Mouse (Mus musculus): ENCODE measurements around the gene Ubxn7. TPM values are rescaled to one million over a fixed set of nuclear protein-coding genes. Genes with fewer than 3 reads are reported as not detected.

Gene Ubxn7
- total and polyA plus RNA-seq, 2 experiments from 2014 or later = 10.7 to 37.0 TPM

GRCm38 (mm10) chr16:32431047-32431591 lies 99.1 kb downstream of the Ubxn7 start:
- peak overlapping the region; percentile 69 for H3K4me3 ChIP-seq (ENCODE audit: low read depth, low read length)
- H3K4me2 ChIP-seq (ENCODE audit: low read depth, low read length, poor library complexity, severe bottlenecking) = peak overlapping the region; percentile 55
- H3K27me3 ChIP-seq (ENCODE audit: insufficient read depth, low read length) = no peaks in the 10 kb centered on the region
- no peak for DNase-seq (ENCODE audit: low spot score)
- no peaks in the 10 kb centered on the region for H3K36me3 ChIP-seq (ENCODE audit: insufficient read depth, low read length)
- H3K9ac ChIP-seq (replicated peaks; ENCODE audit: low read length, poor library complexity, severe bottlenecking) = peak overlapping the region; percentile 79
- no peak; the same call in 1 of the 2 replicates for ATAC-seq (ENCODE audit: low FRiP score)
- peak overlapping the region; percentile 92 for H3K27ac ChIP-seq (ENCODE audit: low read depth, low read length)
- peaks cover 5% of the 10 kb centered on the region; the same call in 1 of the 2 replicates for H3K4me1 ChIP-seq (ENCODE audit: insufficient read depth, low read length)
- 2% methylated on average over 28 of the region's 28 CpGs for WGBS
- TF ChIP-seq CTCF (IDR thresholded peaks at IDR 0.05) = no peak
- H3K9me3 ChIP-seq (ENCODE audit: low read length) = no peaks in the 10 kb centered on the region

GRCm38 (mm10) chr16:32431926-32432325 lies 99.9 kb downstream of the Ubxn7 start:
- H3K9ac ChIP-seq (replicated peaks; ENCODE audit: low read length, poor library complexity, severe bottlenecking) = no peak overlapping the region
- 96% methylated on average over 1 of the region's 1 CpGs for WGBS
- H3K27me3 ChIP-seq (ENCODE audit: insufficient read depth, low read length) = no peaks in the 10 kb centered on the region
- no peak for TF ChIP-seq CTCF (IDR thresholded peaks at IDR 0.05)
- no peak overlapping the region for H3K27ac ChIP-seq (ENCODE audit: low read depth, low read length)
- H3K4me3 ChIP-seq (ENCODE audit: low read depth, low read length) = peak overlapping the region; percentile 69
- H3K36me3 ChIP-seq (ENCODE audit: insufficient read depth, low read length) = no peaks in the 10 kb centered on the region
- no peak for DNase-seq (ENCODE audit: low spot score)
- no peak for ATAC-seq (ENCODE audit: low FRiP score)
- H3K9me3 ChIP-seq (ENCODE audit: low read length) = no peaks in the 10 kb centered on the region
- H3K4me2 ChIP-seq (ENCODE audit: low read depth, low read length, poor library complexity, severe bottlenecking) = peak overlapping the region; percentile 55
- peaks cover 5% of the 10 kb centered on the region; the same call in 1 of the 2 replicates for H3K4me1 ChIP-seq (ENCODE audit: insufficient read depth, low read length)

- DNase-seq (ENCODE audit: low spot score) (no peak), ATAC-seq (ENCODE audit: low FRiP score) (no peak)
- Histone ChIP-seq H3K9me3 (ENCODE audit: low read length) (no peaks in the 10 kb centered on the region), H3K4me2 (ENCODE audit: low read depth, low read length, poor library complexity, severe bottlenecking) (no peak overlapping the region), H3K36me3 (ENCODE audit: insufficient read depth, low read length) (no peaks in the 10 kb centered on the region), H3K4me1 (ENCODE audit: insufficient read depth, low read length) (peaks cover 5% of the 10 kb centered on the region; the same call in 1 of the 2 replicates), H3K27ac (ENCODE audit: low read depth, low read length) (no peak overlapping the region), H3K27me3 (ENCODE audit: insufficient read depth, low read length) (no peaks in the 10 kb centered on the region), H3K9ac (replicated peaks; ENCODE audit: low read length, poor library complexity, severe bottlenecking) (no peak overlapping the region), H3K4me3 (ENCODE audit: low read depth, low read length) (no peak overlapping the region)
- WGBS = 79% methylated on average over 2 of the region's 2 CpGs
- no peak for TF ChIP-seq CTCF (IDR thresholded peaks at IDR 0.05)
Measured at GRCm38 (mm10) chr16:32433138-32433537, 101.1 kb downstream of the Ubxn7 start.

GRCm38 (mm10) chr16:32434066-32434465 lies 102.0 kb downstream of the Ubxn7 start:
- no peak overlapping the region for H3K27ac ChIP-seq (ENCODE audit: low read depth, low read length)
- ATAC-seq (ENCODE audit: low FRiP score) = no peak
- WGBS = 67% methylated on average over 6 of the region's 6 CpGs

GRCm38 (mm10) chr16:32434691-32435090 lies 102.6 kb downstream of the Ubxn7 start:
- H3K4me1 ChIP-seq (ENCODE audit: insufficient read depth, low read length) = peaks cover 4% of the 10 kb centered on the region; the same call in 1 of the 2 replicates
- H3K27me3 ChIP-seq (ENCODE audit: insufficient read depth, low read length) = no peaks in the 10 kb centered on the region
- H3K9ac ChIP-seq (replicated peaks; ENCODE audit: low read length, poor library complexity, severe bottlenecking) = no peak overlapping the region
- H3K4me2 ChIP-seq (ENCODE audit: low read depth, low read length, poor library complexity, severe bottlenecking) = no peak overlapping the region
- no peaks in the 10 kb centered on the region for H3K9me3 ChIP-seq (ENCODE audit: low read length)
- DNase-seq (ENCODE audit: low spot score) (no peak), ATAC-seq (ENCODE audit: low FRiP score) (no peak)
- no peak overlapping the region for H3K4me3 ChIP-seq (ENCODE audit: low read depth, low read length)
- TF ChIP-seq CTCF (IDR thresholded peaks at IDR 0.05) = no peak
- H3K36me3 ChIP-seq (ENCODE audit: insufficient read depth, low read length) = no peaks in the 10 kb centered on the region
- H3K27ac ChIP-seq (ENCODE audit: low read depth, low read length) = no peak overlapping the region

More at GRCm38 (mm10) chr16:32434066-32434465, 102.0 kb downstream of the Ubxn7 start:
- Histone ChIP-seq H3K27me3 (ENCODE audit: insufficient read depth, low read length) (no peaks in the 10 kb centered on the region), H3K4me2 (ENCODE audit: low read depth, low read length, poor library complexity, severe bottlenecking) (no peak overlapping the region), H3K4me1 (ENCODE audit: insufficient read depth, low read length) (peaks cover 5% of the 10 kb centered on the region; the same call in 1 of the 2 replicates), H3K9ac (replicated peaks; ENCODE audit: low read length, poor library complexity, severe bottlenecking) (no peak overlapping the region), H3K9me3 (ENCODE audit: low read length) (no peaks in the 10 kb centered on the region), H3K4me3 (ENCODE audit: low read depth, low read length) (no peak overlapping the region), H3K36me3 (ENCODE audit: insufficient read depth, low read length) (no peaks in the 10 kb centered on the region)
- no peak for TF ChIP-seq CTCF (IDR thresholded peaks at IDR 0.05)
- DNase-seq (ENCODE audit: low spot score) = no peak

- Histone ChIP-seq H3K4me3 (ENCODE audit: low read depth, low read length) (no peak overlapping the region), H3K4me1 (ENCODE audit: insufficient read depth, low read length) (0 out of 2 replicates have a peak, but pooled peaks cover 3% of the 10 kb centered on the region), H3K36me3 (ENCODE audit: insufficient read depth, low read length) (no peaks in the 10 kb centered on the region), H3K4me2 (ENCODE audit: low read depth, low read length, poor library complexity, severe bottlenecking) (no peak overlapping the region), H3K27ac (ENCODE audit: low read depth, low read length) (no peak overlapping the region), H3K27me3 (ENCODE audit: insufficient read depth, low read length) (no peaks in the 10 kb centered on the region), H3K9ac (replicated peaks; ENCODE audit: low read length, poor library complexity, severe bottlenecking) (no peak overlapping the region), H3K9me3 (ENCODE audit: low read length) (no peaks in the 10 kb centered on the region)
- ATAC-seq (ENCODE audit: low FRiP score) (no peak), DNase-seq (ENCODE audit: low spot score) (no peak)
- WGBS = 83% methylated on average over 1 of the region's 1 CpGs
- TF ChIP-seq CTCF (IDR thresholded peaks at IDR 0.05) = no peak
Measured at GRCm38 (mm10) chr16:32436657-32437056, 104.6 kb downstream of the Ubxn7 start.
